Mouse (Mus musculus) CH12.LX (cell line): ENCODE results near the gene Arid4b. TPM values are rescaled to one million over a fixed set of nuclear protein-coding genes. Genes with fewer than 3 reads are reported as not detected.

ENCODE experiments used
- DNase-seq: peaks from one replicate; pipeline ENCODE4 v3.0.0-alpha.2; 2013; ENCODE audit errors: extremely low read depth
- H3K27ac ChIP-seq: 2 replicates; pipeline ENCODE4 v1.5.1; 2012; ENCODE audit warnings: low read depth, mild to moderate bottlenecking, control low read depth, moderate library complexity; ENCODE audit not compliant: insufficient read depth
- H3K27me3 ChIP-seq: replicated peaks from 2 replicates; pipeline ENCODE3; 2012; ENCODE audit warnings: inconsistent platforms
- H3K36me3 ChIP-seq, 2 experiments: replicated peaks in 1 of 2; 2 replicates each; pipeline versions ENCODE3 to v1.6.1; 2012; ENCODE audit warnings: inconsistent platforms in 1 of 2, low read length in 1 of 2, mild to moderate bottlenecking in 1 of 2, mixed read lengths in 1 of 2, moderate library complexity in 1 of 2; ENCODE audit not compliant: control insufficient read depth in 1 of 2, insufficient read depth in 1 of 2
- H3K4me1 ChIP-seq, 2 experiments: 2 replicates each; pipeline ENCODE4 v1.6.1; 2012; ENCODE audit warnings: inconsistent platforms in 1 of 2, moderate library complexity in 1 of 2; ENCODE audit not compliant: insufficient read depth in 2 of 2, control insufficient read depth in 1 of 2
- H3K4me2 ChIP-seq: 2 replicates; pipeline ENCODE4 v1.6.1; 2012; ENCODE audit warnings: low read depth, mild to moderate bottlenecking, control low read depth; ENCODE audit not compliant: poor library complexity, insufficient read depth, severe bottlenecking
- H3K4me3 ChIP-seq, 3 experiments: fragments of 150-350 bp in 1 of 3; sonication (generic) in 1 of 3; replicated peaks in 1 of 3; 2 replicates each; pipeline versions ENCODE3 to v1.5.1; 2011 to 2012; ENCODE audit warnings: low read depth in 2 of 3, low read length in 2 of 3, mild to moderate bottlenecking in 2 of 3, moderate library complexity in 2 of 3, control low read depth in 1 of 3, improper control_type of control experiment in 1 of 3, inconsistent platforms in 1 of 3, mixed read lengths in 1 of 3; ENCODE audit not compliant: poor library complexity in 1 of 3
- H3K79me2 ChIP-seq: replicated peaks from 2 replicates; pipeline ENCODE4 v1.6.1; 2012; ENCODE audit warnings: mild to moderate bottlenecking, moderate library complexity; ENCODE audit not compliant: control insufficient read depth, poor library complexity, insufficient read depth, severe bottlenecking; ENCODE audit errors: extremely low read depth
- H3K9ac ChIP-seq: 2 replicates; pipeline ENCODE4 v1.6.1; 2012; ENCODE audit warnings: low read depth, mild to moderate bottlenecking, control low read depth, moderate library complexity; ENCODE audit not compliant: insufficient read depth
- H3K9me3 ChIP-seq: replicated peaks from 2 replicates; pipeline ENCODE3; 2012; ENCODE audit warnings: low read length, inconsistent platforms, mixed read lengths
- BHLHE40 ChIP-seq: IDR thresholded peaks from 2 replicates; pipeline ENCODE4 v1.6.1; 2011; ENCODE audit warnings: mild to moderate bottlenecking, low read depth, low read length, improper control_type of control experiment
- CHD1 ChIP-seq: IDR thresholded peaks from 2 replicates; pipeline ENCODE4 v1.6.1; 2012; ENCODE audit warnings: low read depth, low read length, improper control_type of control experiment, inconsistent platforms
- ETS1 ChIP-seq: conservative IDR thresholded peaks from 2 replicates; pipeline ENCODE4 v1.6.1; 2012; ENCODE audit warnings: low read depth, mild to moderate bottlenecking, inconsistent platforms, low read length, improper control_type of control experiment, moderate library complexity
- JUN ChIP-seq: IDR thresholded peaks from 2 replicates; pipeline ENCODE4 v1.6.1; 2011; ENCODE audit warnings: low read depth, mild to moderate bottlenecking, low read length, improper control_type of control experiment, moderate library complexity; ENCODE audit not compliant: insufficient read depth
- KAT2A ChIP-seq: IDR thresholded peaks from 2 replicates; pipeline ENCODE4 v1.6.1; 2012; ENCODE audit warnings: low read length, improper control_type of control experiment, inconsistent platforms; ENCODE audit not compliant: insufficient replicate concordance
- MAZ ChIP-seq: IDR thresholded peaks from 2 replicates; pipeline ENCODE4 v1.6.1; 2012; ENCODE audit warnings: low read depth, mild to moderate bottlenecking, inconsistent platforms, low read length, improper control_type of control experiment, moderate library complexity
- MYC ChIP-seq: IDR thresholded peaks from 2 replicates; pipeline ENCODE4 v1.6.1; 2011; ENCODE audit warnings: low read depth, mild to moderate bottlenecking, improper control_type of control experiment, low read length
- PAX5 ChIP-seq: IDR thresholded peaks from 2 replicates; pipeline ENCODE4 v1.6.1; 2012; ENCODE audit warnings: low read length, inconsistent platforms, mixed read lengths
- POLR2A ChIP-seq: IDR thresholded peaks from 2 replicates; pipeline ENCODE4 v1.6.1; 2011; ENCODE audit warnings: low read depth, mild to moderate bottlenecking, improper control_type of control experiment, low read length
- TBP ChIP-seq: conservative IDR thresholded peaks from 2 replicates; pipeline ENCODE4 v1.6.1; 2011; ENCODE audit warnings: low read depth, low read length, improper control_type of control experiment
- USF2 ChIP-seq: conservative IDR thresholded peaks from 2 replicates; pipeline ENCODE4 v1.6.1; 2011; ENCODE audit warnings: low read depth, low read length, improper control_type of control experiment
- ZKSCAN1 ChIP-seq: IDR thresholded peaks from 2 replicates; pipeline ENCODE4 v1.6.1; 2012; ENCODE audit warnings: low read depth, inconsistent platforms, low read length, improper control_type of control experiment, borderline replicate concordance
- ZNF384 ChIP-seq: IDR thresholded peaks from 2 replicates; pipeline ENCODE4 v1.6.1; 2012; ENCODE audit warnings: low read depth, low read length, improper control_type of control experiment, inconsistent platforms
- dilution Hi-C: fragments of 300-500 bp; cut with MboI; formaldehyde crosslinking; loops from 2 replicates; pipeline ENCODE4 v1.14.3; 2020; ENCODE audit warnings: low sequenced_read_pairs; ENCODE audit not compliant: extremely low pct_unique_long_range_greater_than_20kb, extremely low pct_ligation_motif_present
- in situ Hi-C: fragments of 300-500 bp; cut with MboI; formaldehyde crosslinking; loops from 3 replicates; pipeline ENCODE4 v1.14.3; 2019; ENCODE audit warnings: low sequenced_read_pairs, low pct_ligation_motif_present, low pct_unique_long_range_greater_than_20kb, mixed read lengths
- polyA plus RNA-seq: library from polyadenylated mRNA; unstranded; fragments of >175 nt; gene quantifications from 2 replicates; pipeline ENCODE4 v1.2.1, GENCODE M21; 2012; ENCODE audit warnings: low read depth; ENCODE audit not compliant: insufficient read length
- total RNA-seq, 2 experiments: library from RNA; depleted of rRNA; stranded (reverse); fragments of 300-350 nt in 1 of 2; fragments of >200 nt in 1 of 2; gene quantifications; 2 replicates each; pipeline ENCODE4 v1.2.3; 2012 to 2014

Gene Arid4b
- total and polyA plus RNA-seq, 3 experiments: 9.2 to 16.4 (median 9.7) TPM

DNA sequence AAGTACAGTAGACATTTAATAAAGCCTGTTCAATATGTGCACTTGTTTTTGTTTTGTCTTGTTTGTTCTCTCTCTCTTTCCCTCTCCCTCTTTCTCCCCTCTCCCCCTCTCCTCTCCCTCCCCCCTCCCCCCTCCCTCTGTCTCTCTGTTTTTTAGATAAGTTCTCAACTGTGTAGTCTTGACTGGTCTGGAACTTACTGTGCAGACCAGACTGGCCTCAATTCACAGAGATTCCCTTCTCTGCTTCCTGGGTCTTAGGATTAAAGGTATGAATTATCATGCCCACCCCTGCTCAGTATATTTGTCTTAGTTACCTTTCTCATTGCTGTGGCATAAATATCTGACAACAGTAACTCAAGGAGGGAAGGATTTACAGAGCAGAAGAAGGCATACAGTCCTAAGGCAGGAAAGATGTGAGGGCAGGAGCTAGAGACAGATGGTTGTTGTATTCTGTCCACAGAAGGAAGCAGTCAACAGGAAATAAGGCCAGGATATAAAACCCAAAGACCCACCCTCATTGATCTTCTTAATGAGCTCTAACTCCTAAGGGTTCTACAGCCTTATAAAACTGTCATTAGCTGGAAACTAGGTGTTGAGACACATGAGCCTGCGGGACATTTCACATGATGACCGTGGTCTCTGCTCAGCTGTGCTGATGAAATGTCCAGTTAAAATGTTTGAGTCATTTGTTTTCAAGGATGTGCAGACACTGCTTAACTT lies 47.3 kb downstream of the Arid4b start:
- Histone ChIP-seq H3K4me1 (peaks cover 0 to 15% of the 10 kb centered on the region in 2 experiments; a peak in 2 of 4 replicates), H3K79me2 (peaks cover 7% of the 10 kb centered on the region), H3K27ac (no peak overlapping the region), H3K9me3 (no peaks in the 10 kb centered on the region), H3K9ac (no peak overlapping the region), H3K27me3 (no peaks in the 10 kb centered on the region), H3K4me2 (no peak overlapping the region), H3K4me3 (no peak overlapping the region), H3K36me3 (no peaks in the 10 kb centered on the region)
- in situ Hi-C loops: no loop called here
- TF ChIP-seq POLR2A (no peak), BHLHE40 (no peak), KAT2A (no peak), JUN (no peak), ZNF384 (no peak)
- DNase-seq: no peak
- dilution Hi-C loops: no loop called here

DNA sequence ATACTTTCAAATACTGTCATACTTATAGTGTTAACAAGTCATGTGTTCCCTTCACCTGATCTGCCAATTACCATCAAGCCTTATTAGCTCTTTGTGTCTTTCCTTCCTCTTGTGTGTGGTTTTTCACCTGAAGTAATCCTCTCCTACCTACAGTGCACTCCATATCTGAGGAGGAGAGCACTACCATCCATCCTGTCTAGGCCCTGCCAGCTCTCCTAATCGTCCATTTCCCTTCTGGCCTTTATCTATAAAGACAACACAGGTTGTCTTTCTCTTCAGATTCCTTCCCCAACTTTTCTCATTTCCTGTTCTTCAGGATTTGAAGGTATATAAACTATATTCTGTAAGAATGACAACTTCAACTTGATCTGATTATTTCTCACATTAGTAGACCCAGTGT lies 48.1 kb downstream of the Arid4b start:
- TF ChIP-seq CHD1: no peak
- TF ChIP-seq TBP: no peak
- TF ChIP-seq PAX5: no peak
- TF ChIP-seq ZKSCAN1: no peak
- TF ChIP-seq ETS1: no peak
- TF ChIP-seq USF2: no peak
- TF ChIP-seq MAZ: no peak
- no peak for TF ChIP-seq MYC
- Histone ChIP-seq H3K79me2 (peaks cover 8% of the 10 kb centered on the region), H3K27me3 (no peaks in the 10 kb centered on the region), H3K4me1 (peaks cover 0 to 17% of the 10 kb centered on the region in 2 experiments; a peak in 2 of 4 replicates), H3K36me3 (no peaks in the 10 kb centered on the region), H3K4me2 (no peak overlapping the region), H3K9ac (no peak overlapping the region), H3K27ac (no peak overlapping the region), H3K9me3 (no peaks in the 10 kb centered on the region), H3K4me3 (no peak overlapping the region)
- dilution Hi-C loops: no loop called here
- in situ Hi-C loops: no loop called here
- no peak for DNase-seq
